Mouse (Mus musculus) kidney, adult 2 months (tissue): Measurements from ENCODE around the gene Mpp4.

Source experiments
- CTCF ChIP-seq: fragments of 200-500 bp; conservative IDR thresholded peaks from 2 replicates; pipeline ENCODE4 v1.5.1; 2011; ENCODE audit warnings: low read depth, mild to moderate bottlenecking, control low read depth, low read length, moderate library complexity, mixed read lengths; ENCODE audit not compliant: insufficient read depth, insufficient read length
- POLR2A ChIP-seq: fragments of 200-500 bp; IDR thresholded peaks from one replicate; pipeline ENCODE4 v1.6.1; 2011; ENCODE audit warnings: low read depth, low read length, control low read depth

- TF ChIP-seq CTCF (no peak), POLR2A (no peak)
Observed at GRCm38 (mm10) chr1:59101020-59101419, 62.2 kb downstream of the Mpp4 start.
